Mouse (Mus musculus) MEL (cell line): Measurements from ENCODE around the gene Cd247. TPM values are rescaled to one million over a fixed set of nuclear protein-coding genes. Genes with fewer than 3 reads are reported as not detected.
A peak's percentile ranks its signal among the peaks of the same experiment; 100 is the strongest.

ENCODE experiments used
- DNase-seq: peaks from one replicate; pipeline ENCODE4 v3.0.0; 2011; ENCODE audit warnings: low read depth, low spot score
- H3K27ac ChIP-seq: 2 replicates; pipeline ENCODE4 v1.5.1; 2012; ENCODE audit warnings: low read depth, mild to moderate bottlenecking, control low read depth, low read length, moderate library complexity; ENCODE audit not compliant: control insufficient read depth
- H3K27me3 ChIP-seq, 2 experiments: fragments of 150-350 bp in 1 of 2; sonication (generic) in 1 of 2; 2 replicates each; pipeline ENCODE4 v1.6.1; 2012; ENCODE audit warnings: low read length in 2 of 2, mild to moderate bottlenecking in 2 of 2, improper control_type of control experiment in 1 of 2, moderate library complexity in 1 of 2; ENCODE audit not compliant: insufficient read depth in 2 of 2, control insufficient read depth in 1 of 2
- H3K36me3 ChIP-seq, 2 experiments: 2 replicates each; pipeline ENCODE4 v1.6.1; 2012 to 2014; ENCODE audit warnings: low read length in 2 of 2, improper control_type of control experiment in 1 of 2, inconsistent platforms in 1 of 2, mild to moderate bottlenecking in 1 of 2; ENCODE audit not compliant: insufficient read depth in 2 of 2, control insufficient read depth in 1 of 2
- H3K4me1 ChIP-seq, 2 experiments: fragments of 150-350 bp in 1 of 2; sonication (generic) in 1 of 2; 2 replicates each; pipeline ENCODE4 v1.6.1; 2012; ENCODE audit warnings: low read length in 2 of 2, improper control_type of control experiment in 1 of 2, mild to moderate bottlenecking in 1 of 2; ENCODE audit not compliant: insufficient read depth in 2 of 2, control insufficient read depth in 1 of 2
- H3K4me3 ChIP-seq, 2 experiments: fragments of 150-350 bp in 1 of 2; sonication (generic) in 1 of 2; 2 replicates each; pipeline ENCODE4 v1.5.1; 2012; ENCODE audit warnings: low read depth in 2 of 2, low read length in 2 of 2, mild to moderate bottlenecking in 2 of 2, moderate library complexity in 2 of 2, control low read depth in 1 of 2, improper control_type of control experiment in 1 of 2; ENCODE audit not compliant: control insufficient read depth in 1 of 2, insufficient read depth in 1 of 2
- H3K79me2 ChIP-seq: 2 replicates; pipeline ENCODE4 v1.6.1; 2012; ENCODE audit warnings: mild to moderate bottlenecking, low read length, moderate library complexity; ENCODE audit not compliant: control insufficient read depth, poor library complexity, insufficient read depth
- H3K9ac ChIP-seq: 2 replicates; pipeline ENCODE4 v1.6.1; 2012; ENCODE audit warnings: low read depth, mild to moderate bottlenecking, control low read depth, low read length, moderate library complexity; ENCODE audit not compliant: control insufficient read depth, poor library complexity, severe bottlenecking
- H3K9me3 ChIP-seq: fragments of 150-350 bp; sonication (generic); replicated peaks from 2 replicates; pipeline ENCODE4 v1.6.1; 2012; ENCODE audit warnings: mild to moderate bottlenecking, low read length, improper control_type of control experiment, moderate library complexity; ENCODE audit not compliant: insufficient read depth
- BHLHE40 ChIP-seq: IDR thresholded peaks from 2 replicates; pipeline ENCODE4 v1.6.1; 2012; ENCODE audit warnings: low read depth, mild to moderate bottlenecking, inconsistent platforms, low read length, improper control_type of control experiment, borderline replicate concordance
- CHD1 ChIP-seq: IDR thresholded peaks from 2 replicates; pipeline ENCODE4 v1.6.1; 2012; ENCODE audit warnings: low read depth, mild to moderate bottlenecking, inconsistent platforms, low read length, improper control_type of control experiment
- E2F4 ChIP-seq: IDR thresholded peaks from 2 replicates; pipeline ENCODE4 v1.6.1; 2011; ENCODE audit warnings: low read depth, low read length, improper control_type of control experiment, borderline replicate concordance
- ELF1 ChIP-seq: IDR thresholded peaks from 2 replicates; pipeline ENCODE4 v1.6.1; 2014; ENCODE audit warnings: low read depth, mild to moderate bottlenecking, inconsistent platforms, low read length, improper control_type of control experiment, moderate library complexity
- EP300 ChIP-seq, 2 experiments: IDR thresholded peaks; 2 replicates each; pipeline ENCODE4 v1.6.1; 2011; ENCODE audit warnings: improper control_type of control experiment in 2 of 2, low read length in 2 of 2, low read depth in 1 of 2, mild to moderate bottlenecking in 1 of 2
- ETS1 ChIP-seq: IDR thresholded peaks from 2 replicates; pipeline ENCODE4 v1.6.1; 2012; ENCODE audit warnings: low read depth, mild to moderate bottlenecking, inconsistent platforms, low read length, improper control_type of control experiment, moderate library complexity
- GATA1 ChIP-seq: IDR thresholded peaks from 2 replicates; pipeline ENCODE4 v1.6.1; 2011; ENCODE audit warnings: low read depth, low read length, improper control_type of control experiment
- HCFC1 ChIP-seq: IDR thresholded peaks from 2 replicates; pipeline ENCODE4 v1.6.1; 2012; ENCODE audit warnings: low read depth, mild to moderate bottlenecking, inconsistent platforms, low read length, improper control_type of control experiment, moderate library complexity
- MAFK ChIP-seq: IDR thresholded peaks from 2 replicates; pipeline ENCODE4 v1.6.1; 2011; ENCODE audit warnings: low read depth, mild to moderate bottlenecking, low read length, improper control_type of control experiment, borderline replicate concordance
- MEF2A ChIP-seq: IDR thresholded peaks from 2 replicates; pipeline ENCODE4 v1.6.1; 2014; ENCODE audit warnings: low read depth, mild to moderate bottlenecking, inconsistent platforms, low read length, improper control_type of control experiment; ENCODE audit not compliant: poor library complexity, insufficient replicate concordance, severe bottlenecking; ENCODE audit errors: extremely low read depth
- MXI1 ChIP-seq: IDR thresholded peaks from 2 replicates; pipeline ENCODE4 v1.6.1; 2011; ENCODE audit warnings: mild to moderate bottlenecking, low read depth, low read length, improper control_type of control experiment
- MYB ChIP-seq: IDR thresholded peaks from 2 replicates; pipeline ENCODE4 v1.6.1; 2011; ENCODE audit warnings: mild to moderate bottlenecking, low read depth, low read length, improper control_type of control experiment
- MYC ChIP-seq: IDR thresholded peaks from 2 replicates; pipeline ENCODE4 v1.6.1; 2011; ENCODE audit warnings: low read depth, mild to moderate bottlenecking, low read length, improper control_type of control experiment, moderate library complexity
- NRF1 ChIP-seq: IDR thresholded peaks from 2 replicates; pipeline ENCODE4 v1.6.1; 2014; ENCODE audit warnings: low read depth, mild to moderate bottlenecking, inconsistent platforms, low read length, improper control_type of control experiment, moderate library complexity; ENCODE audit not compliant: poor library complexity, insufficient read depth, severe bottlenecking
- POLR2A ChIP-seq, 2 experiments: IDR thresholded peaks; 2 replicates each; pipeline ENCODE4 v1.6.1; 2011 to 2012; ENCODE audit warnings: low read length in 2 of 2, mild to moderate bottlenecking in 2 of 2, control low read depth in 1 of 2, improper control_type of control experiment in 1 of 2, low read depth in 1 of 2, moderate library complexity in 1 of 2; ENCODE audit not compliant: control insufficient read depth in 1 of 2, insufficient read depth in 1 of 2, poor library complexity in 1 of 2
- POLR2AphosphoS2 ChIP-seq: IDR thresholded peaks from 2 replicates; pipeline ENCODE4 v1.6.1; 2011; ENCODE audit warnings: low read length, improper control_type of control experiment
- POLR2AphosphoS5 ChIP-seq: IDR thresholded peaks from 2 replicates; pipeline ENCODE4 v1.6.1; 2012; ENCODE audit warnings: low read depth, borderline replicate concordance, mild to moderate bottlenecking, inconsistent platforms, low read length, moderate library complexity, mixed read lengths
- RAD21 ChIP-seq: IDR thresholded peaks from 2 replicates; pipeline ENCODE4 v1.6.1; 2011; ENCODE audit warnings: mild to moderate bottlenecking, low read depth, low read length, improper control_type of control experiment
- RCOR1 ChIP-seq: IDR thresholded peaks from 2 replicates; pipeline ENCODE4 v1.6.1; 2012; ENCODE audit warnings: low read depth, mild to moderate bottlenecking, inconsistent platforms, low read length, improper control_type of control experiment
- SIN3A ChIP-seq: IDR thresholded peaks from 2 replicates; pipeline ENCODE4 v1.6.1; 2012; ENCODE audit warnings: low read length, improper control_type of control experiment, inconsistent platforms
- SMC3 ChIP-seq: IDR thresholded peaks from 2 replicates; pipeline ENCODE4 v1.6.1; 2011; ENCODE audit warnings: low read depth, low read length, improper control_type of control experiment
- TAL1 ChIP-seq: IDR thresholded peaks from 2 replicates; pipeline ENCODE4 v1.6.1; 2012; ENCODE audit warnings: mild to moderate bottlenecking, inconsistent platforms, low read length, moderate library complexity, mixed read lengths
- TBP ChIP-seq: IDR thresholded peaks from 2 replicates; pipeline ENCODE4 v1.8.0; 2011; ENCODE audit warnings: low read depth, low read length, improper control_type of control experiment
- UBTF ChIP-seq: IDR thresholded peaks from 2 replicates; pipeline ENCODE4 v1.6.1; 2012; ENCODE audit warnings: low read depth, mild to moderate bottlenecking, inconsistent platforms, low read length, improper control_type of control experiment, moderate library complexity, borderline replicate concordance; ENCODE audit not compliant: insufficient read depth
- USF1 ChIP-seq: IDR thresholded peaks from 2 replicates; pipeline ENCODE4 v1.6.1; 2014; ENCODE audit warnings: low read depth, mild to moderate bottlenecking, inconsistent platforms, low read length, improper control_type of control experiment, moderate library complexity
- ZMIZ1 ChIP-seq: IDR thresholded peaks from 2 replicates; pipeline ENCODE4 v1.6.1; 2012; ENCODE audit warnings: low read depth, mild to moderate bottlenecking, inconsistent platforms, low read length, improper control_type of control experiment, moderate library complexity
- ZNF384 ChIP-seq: IDR thresholded peaks from 2 replicates; pipeline ENCODE4 v1.6.1; 2012; ENCODE audit warnings: low read depth, mild to moderate bottlenecking, inconsistent platforms, low read length, improper control_type of control experiment
- polyA plus RNA-seq, 2 experiments: library from polyadenylated mRNA; stranded (reverse) in 1 of 2; unstranded in 1 of 2; fragments of >175 nt in 1 of 2; fragments of >200 nt in 1 of 2; gene quantifications; 2 replicates each; pipeline versions ENCODE4 v1.2.1 to v1.2.4; 2012; ENCODE audit warnings: low replicate concordance in 2 of 2, low read depth in 1 of 2; ENCODE audit not compliant: insufficient read length in 2 of 2, insufficient read depth in 1 of 2, missing spikeins in 1 of 2
- total RNA-seq: library from RNA; depleted of rRNA; stranded (reverse); fragments of 300-350 nt; gene quantifications from 2 replicates; pipeline ENCODE4 v1.2.3, GENCODE M21; 2012

Cd247 gene
- total and polyA plus RNA-seq, 3 experiments: 1.3 to 1.7 TPM; not detected in 1

- TF ChIP-seq ZNF384: 0 out of 2 replicates have a peak, but pooled peaks have one; percentile 19
- peak; percentile 38 for TF ChIP-seq RCOR1
These were observed 19.5 kb upstream of the Cd247 start (continued) for GRCm38 (mm10) chr1:165768894-165769512.

GRCm38 (mm10) chr1:165770181-165770759 lies 18.2 kb upstream of the Cd247 start:
- H3K9ac ChIP-seq: no peak overlapping the region
- H3K4me1 ChIP-seq: peaks cover 17 to 49% of the 10 kb centered on the region in 2 experiments
- DNase-seq: peak; percentile 42
- no peaks in the 10 kb centered on the region for H3K9me3 ChIP-seq
- no peaks in the 10 kb centered on the region for H3K27me3 ChIP-seq
- no peak overlapping the region for H3K4me3 ChIP-seq
- H3K27ac ChIP-seq: peak overlapping the region; percentile 61
- H3K79me2 ChIP-seq: peaks cover 23% of the 10 kb centered on the region
- no peak for TF ChIP-seq RAD21
- TF ChIP-seq ETS1: peak; percentile 37
- TF ChIP-seq MXI1: no peak
- no peak for TF ChIP-seq USF1
- TF ChIP-seq MYC: no peak
- TF ChIP-seq MAFK: no peak
- 0 out of 2 replicates have a peak, but pooled peaks have one; percentile 14 for TF ChIP-seq GATA1
- peak; percentile 63 for TF ChIP-seq MYB
- no peak for TF ChIP-seq POLR2AphosphoS2
- TF ChIP-seq E2F4: no peak
- TF ChIP-seq EP300 (IDR thresholded peaks at IDR 0.05; ENCODE audit: low read depth in 1 of 2, low read length in 2 of 2): peak; percentile 31 to 65; a peak in 2 of 4 replicates
- no peak for TF ChIP-seq NRF1
- no peak for TF ChIP-seq TBP
- no peak for TF ChIP-seq CHD1
- peaks cover 4 to 42% of the 10 kb centered on the region in 2 experiments for H3K36me3 ChIP-seq

GRCm38 (mm10) chr1:165771491-165771897 lies 17.0 kb upstream of the Cd247 start:
- Histone ChIP-seq H3K27ac (peak overlapping the region; percentile 61), H3K9me3 (no peaks in the 10 kb centered on the region), H3K36me3 (peaks cover 4 to 42% of the 10 kb centered on the region in 2 experiments), H3K4me1 (peaks cover 17 to 47% of the 10 kb centered on the region in 2 experiments), H3K4me3 (no peak overlapping the region), H3K27me3 (no peaks in the 10 kb centered on the region), H3K79me2 (peaks cover 14% of the 10 kb centered on the region), H3K9ac (no peak overlapping the region)
- peak; percentile 94 for DNase-seq
- TF ChIP-seq POLR2AphosphoS5 (no peak), MEF2A (no peak), USF1 (no peak), POLR2A (IDR thresholded peaks at IDR 0.05; ENCODE audit: control insufficient read depth in 1 of 2, insufficient read depth in 1 of 2, low read depth in 1 of 2, low read length in 2 of 2, poor library complexity in 1 of 2) (0 out of 4 replicates have a peak, but pooled peaks of 1 of the 2 experiments have one; percentile 13), HCFC1 (peak; percentile 54; the same call in 1 of the 2 replicates), SIN3A (peak; percentile 83), ZMIZ1 (no peak), MYB (no peak), ZNF384 (no peak), MYC (peak; percentile 51; the same call in 1 of the 2 replicates), TAL1 (peak; percentile 28; the same call in 1 of the 2 replicates), EP300 (IDR thresholded peaks at IDR 0.05; ENCODE audit: low read depth in 1 of 2, low read length in 2 of 2) (peak; percentile 64 to 78; a peak in 3 of 4 replicates), MXI1 (peak; percentile 74), POLR2AphosphoS2 (no peak), UBTF (no peak), ETS1 (peak; percentile 87), BHLHE40 (no peak), ELF1 (peak; percentile 72), SMC3 (peak; percentile 57)
